Mouse (Mus musculus) brain, embryonic 18.5 days (tissue): ENCODE results near the gene Kctd18.

Source experiments
- DNase-seq: peaks from one replicate; pipeline ENCODE4 v3.0.0-alpha.2; 2012; ENCODE audit warnings: low read depth, low spot score

Kctd18 gene

DNA sequence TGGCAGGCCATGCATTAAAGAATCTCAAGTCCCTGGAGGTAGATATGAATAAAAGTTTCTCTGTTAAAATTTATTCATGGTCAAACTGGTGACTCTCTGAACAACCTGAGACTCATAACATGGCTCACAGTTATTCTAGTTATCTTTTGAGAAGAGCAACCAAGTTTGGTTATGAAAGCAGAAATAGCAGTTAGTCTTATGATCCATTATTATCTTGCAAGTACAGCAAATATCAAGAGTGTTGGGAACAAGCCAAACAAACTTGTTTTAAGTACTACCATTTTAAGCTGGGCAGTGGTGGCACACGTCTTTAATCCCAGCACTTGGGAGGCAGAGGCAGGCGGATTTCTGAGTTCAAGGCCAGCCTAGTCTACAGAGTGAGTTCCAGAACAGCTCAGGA, 27.5 kb downstream of the Kctd18 start:
- DNase-seq = no peak

DNA sequence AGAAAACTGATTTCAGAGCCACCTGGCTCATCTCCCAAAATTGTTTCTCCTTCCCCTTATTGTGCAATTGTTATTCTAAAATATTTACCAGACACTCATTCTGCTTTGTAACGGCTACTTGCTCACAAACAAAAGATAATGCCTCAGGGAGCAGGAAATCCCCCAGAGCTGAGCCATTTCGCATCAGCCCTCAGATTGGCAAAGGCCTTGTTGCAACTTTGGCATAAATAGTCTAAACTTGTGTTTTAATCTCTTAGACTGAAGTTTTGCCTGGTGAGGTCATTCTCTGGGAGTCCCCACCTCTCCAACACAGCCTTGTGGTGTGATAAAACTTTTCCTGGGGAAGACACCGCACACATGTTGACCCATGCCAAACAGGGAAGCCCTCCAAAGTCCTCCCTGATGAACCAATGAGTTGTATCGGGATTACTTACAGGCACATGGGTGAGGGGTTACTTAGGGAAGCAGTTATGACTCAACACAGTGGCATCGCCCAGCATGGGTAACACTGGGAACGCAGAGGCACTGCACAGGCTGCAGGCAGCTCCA, 29.6 kb downstream of the Kctd18 start:
- DNase-seq = no peak

GRCm38 (mm10) chr1:57976860-57977259, 41.9 kb downstream of the Kctd18 start:
- DNase-seq = no peak

GRCm38 (mm10) chr1:57971588-57971987, 47.2 kb downstream of the Kctd18 start:
- no peak for DNase-seq

- DNase-seq = peak; percentile 69
Observed at GRCm38 (mm10) chr1:57969327-57970271, 49.2 kb downstream of the Kctd18 start.

- no peak for DNase-seq
Observed at GRCm38 (mm10) chr1:57955774-57956173, 63.0 kb downstream of the Kctd18 start.

- no peak for DNase-seq
Observed at GRCm38 (mm10) chr1:57954376-57954765, 64.4 kb downstream of the Kctd18 start.

- DNase-seq = no peak
Observed at GRCm38 (mm10) chr1:57953586-57954375, 65.0 kb downstream of the Kctd18 start.

DNA sequence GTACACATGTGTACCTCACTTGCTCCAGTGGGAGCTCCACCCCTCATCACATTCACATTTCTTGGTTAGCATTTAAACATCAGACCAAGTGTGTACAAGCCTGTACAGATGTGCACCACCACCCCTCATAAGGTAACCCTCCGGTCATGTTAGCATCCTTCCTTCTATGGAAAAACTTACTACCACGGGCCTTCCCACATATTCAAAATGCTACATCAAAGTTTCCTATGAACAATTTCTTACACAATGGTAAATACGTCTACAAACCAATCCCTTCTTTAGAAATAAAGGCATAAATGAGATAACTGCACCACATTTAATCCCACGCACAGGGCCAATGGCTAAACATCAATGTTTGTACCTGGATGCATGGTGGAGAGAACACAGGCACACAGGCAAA, 66.2 kb downstream of the Kctd18 start:
- no peak for DNase-seq

DNA sequence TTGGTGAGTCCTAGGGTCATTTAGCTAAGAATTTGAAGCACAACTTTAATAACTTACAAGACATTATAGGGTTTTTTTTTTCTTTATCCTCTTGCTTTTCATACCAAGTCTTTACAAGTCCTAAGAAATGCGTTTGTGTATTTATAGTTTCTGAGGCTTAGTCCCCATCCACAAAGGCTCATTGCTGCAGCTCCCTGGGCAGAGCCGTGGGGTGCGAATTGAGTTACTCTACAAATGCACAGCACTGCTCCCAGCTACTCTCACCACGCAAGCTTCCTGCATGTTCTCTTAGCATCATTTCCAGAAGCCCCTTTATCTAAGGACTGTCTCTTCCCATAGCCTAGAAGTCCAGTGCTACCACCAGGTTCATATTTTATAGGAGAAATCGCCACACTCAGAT, 69.0 kb downstream of the Kctd18 start:
- no peak for DNase-seq

DNA sequence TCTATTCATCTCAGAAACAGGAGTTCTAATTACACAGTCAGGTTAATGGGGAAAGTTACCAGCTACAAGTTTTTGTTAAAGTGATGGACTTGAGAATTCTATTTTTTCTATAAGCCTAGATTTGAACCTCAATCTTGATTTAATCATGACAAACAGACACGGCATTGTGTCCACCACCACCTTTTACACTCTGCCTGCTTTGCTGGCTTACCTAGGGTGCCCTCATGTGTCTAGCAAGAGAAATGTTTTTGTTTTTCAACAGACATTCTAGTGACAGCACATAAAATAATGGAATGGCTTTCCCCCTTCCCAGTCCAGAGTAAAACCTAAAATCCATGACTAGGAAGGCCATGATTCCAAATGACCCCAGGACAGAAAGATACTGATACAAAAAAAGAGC, 69.6 kb downstream of the Kctd18 start:
- no peak for DNase-seq

- DNase-seq = no peak
Observed at GRCm38 (mm10) chr1:57947552-57948347, 71.0 kb downstream of the Kctd18 start.

DNA sequence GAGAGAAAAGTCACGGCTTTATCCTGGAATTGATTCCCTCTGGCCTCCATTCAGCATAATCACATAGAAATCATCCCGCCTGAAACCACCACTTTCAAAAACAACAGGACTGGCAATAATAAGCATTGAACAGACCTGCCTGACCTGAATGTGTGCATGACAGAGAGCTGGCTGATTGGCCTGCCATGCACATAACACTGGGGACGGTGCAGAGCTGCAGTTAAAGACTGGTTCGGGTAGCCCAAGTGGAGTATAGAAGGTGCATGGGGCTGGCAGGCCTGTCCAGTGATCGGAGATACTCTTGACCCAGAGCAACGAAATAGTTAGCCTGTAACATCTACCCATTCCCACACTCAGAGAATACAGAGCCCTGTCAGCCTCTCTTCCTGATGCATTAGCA, 76.5 kb downstream of the Kctd18 start:
- no peak for DNase-seq

DNA sequence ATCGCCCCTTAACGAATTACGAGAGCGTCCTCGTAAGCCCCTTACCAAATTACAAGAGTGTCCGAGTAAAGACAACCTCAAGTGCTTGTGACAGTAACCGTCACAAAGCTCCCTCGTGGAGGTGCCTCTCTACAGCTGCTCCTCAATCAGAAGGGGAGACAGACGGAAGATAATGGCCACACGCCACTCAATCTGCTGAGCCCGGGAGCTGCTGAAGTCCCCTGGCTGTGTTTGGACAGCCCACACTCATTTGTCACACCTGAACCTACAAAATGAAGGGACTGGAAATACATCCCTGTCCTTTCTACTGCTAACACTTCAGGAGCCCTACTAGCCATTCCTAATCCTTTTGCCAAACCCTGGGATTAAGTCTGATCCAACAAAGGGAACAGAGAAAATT, 77.0 kb downstream of the Kctd18 start:
- DNase-seq = no peak

DNA sequence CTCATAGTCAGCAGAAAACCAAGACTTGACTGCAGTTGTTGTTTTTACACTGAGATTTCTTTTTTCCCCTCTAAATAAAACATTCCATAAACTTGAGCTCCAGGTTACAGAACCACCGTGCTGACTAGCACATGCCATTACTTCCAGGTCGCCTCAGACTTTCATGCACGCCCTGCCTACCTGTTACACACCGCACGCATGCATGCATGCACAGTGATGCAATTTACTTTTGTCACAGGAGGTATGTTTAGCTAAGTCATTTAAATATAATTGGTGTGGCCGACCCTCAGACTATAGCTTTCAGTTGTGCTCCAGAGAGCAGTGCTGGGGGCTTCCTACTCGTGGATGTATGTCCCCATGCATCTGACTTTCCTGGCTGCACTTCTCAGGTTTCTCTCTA, 77.7 kb downstream of the Kctd18 start:
- DNase-seq = no peak

- DNase-seq = no peak
Observed at GRCm38 (mm10) chr1:57940691-57941090, 78.1 kb downstream of the Kctd18 start.

GRCm38 (mm10) chr1:57934287-57934686, 84.5 kb downstream of the Kctd18 start:
- DNase-seq = no peak

GRCm38 (mm10) chr1:57918567-57918966, 100.2 kb downstream of the Kctd18 start:
- no peak for DNase-seq

DNA sequence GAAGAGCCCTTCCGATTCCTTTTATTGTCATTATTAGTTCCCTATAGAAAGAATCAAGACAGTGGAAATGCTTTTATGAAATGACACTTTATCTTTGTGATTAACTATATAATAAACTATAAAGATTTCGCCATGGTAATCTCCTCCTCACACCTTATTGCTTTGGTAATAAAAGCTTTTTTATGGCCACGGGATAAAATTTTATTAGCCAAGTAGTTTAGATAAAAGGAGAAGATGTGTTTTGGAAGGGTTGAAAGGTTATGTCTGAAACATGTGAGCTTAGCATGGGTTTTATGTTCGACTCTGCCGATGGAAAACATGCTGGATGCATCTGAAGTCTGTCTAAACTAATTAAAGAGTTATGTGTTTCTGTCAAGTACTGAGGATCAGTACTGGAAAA, 101.4 kb downstream of the Kctd18 start:
- no peak for DNase-seq

GRCm38 (mm10) chr1:57911561-57911960, 107.2 kb downstream of the Kctd18 start:
- no peak for DNase-seq

GRCm38 (mm10) chr1:57906312-57906711, 112.4 kb downstream of the Kctd18 start:
- DNase-seq = no peak

DNA sequence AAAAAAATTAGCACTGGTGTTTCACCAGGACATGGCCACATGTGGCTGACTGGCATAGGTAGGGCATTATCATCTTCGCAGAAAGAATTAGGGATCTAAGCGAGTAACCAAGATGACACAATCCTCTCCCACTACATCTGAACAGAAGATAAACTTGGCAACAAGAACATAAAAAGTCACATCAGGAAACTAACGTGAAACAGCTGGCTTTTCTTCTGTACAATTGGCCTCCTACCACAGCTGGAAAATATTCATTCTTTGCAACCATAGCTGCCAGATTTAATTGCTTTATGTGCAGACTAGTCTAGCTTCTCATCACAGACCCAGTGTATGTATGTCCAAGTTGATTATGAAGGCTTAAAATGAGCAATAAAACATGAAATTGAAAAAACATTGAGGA, 112.8 kb downstream of the Kctd18 start:
- DNase-seq = no peak
